Mouse (Mus musculus): ENCODE data around the gene Sec14l3. TPM values are rescaled to one million over a fixed set of nuclear protein-coding genes. Genes with fewer than 3 reads are reported as not detected.

Sec14l3 gene
- polyA plus RNA-seq, 1 experiment = not detected

- Histone ChIP-seq H3K27ac (ENCODE audit: insufficient read depth, low read depth, low read length) (no peak overlapping the region), H3K4me3 (ENCODE audit: insufficient read depth, low read length) (no peak overlapping the region), H3K4me1 (ENCODE audit: control insufficient read depth, insufficient read depth, low read length) (no peaks in the 10 kb centered on the region)
- TF ChIP-seq CTCF (IDR thresholded peaks at IDR 0.05; ENCODE audit: low read depth, low read length) (peak; percentile 79), POLR2A (IDR thresholded peaks at IDR 0.05; ENCODE audit: borderline replicate concordance, low read depth, low read length) (no peak)
Observed at GRCm38 (mm10) chr11:4053586-4053985, 11.1 kb upstream of the Sec14l3 start.

- H3K4me3 ChIP-seq (ENCODE audit: insufficient read depth, low read length) = no peak overlapping the region
- no peaks in the 10 kb centered on the region for H3K4me1 ChIP-seq (ENCODE audit: control insufficient read depth, insufficient read depth, low read length)
- H3K27ac ChIP-seq (ENCODE audit: insufficient read depth, low read depth, low read length) = no peak overlapping the region
- no peak for TF ChIP-seq POLR2A (IDR thresholded peaks at IDR 0.05; ENCODE audit: borderline replicate concordance, low read depth, low read length)
- TF ChIP-seq CTCF (IDR thresholded peaks at IDR 0.05; ENCODE audit: low read depth, low read length) = no peak
Observed at GRCm38 (mm10) chr11:4060866-4061575, 3.6 kb upstream of the Sec14l3 start.

GRCm38 (mm10) chr11:4062523-4062922 lies 2.1 kb upstream of the Sec14l3 start:
- TF ChIP-seq CTCF (IDR thresholded peaks at IDR 0.05; ENCODE audit: low read depth, low read length) (no peak), POLR2A (IDR thresholded peaks at IDR 0.05; ENCODE audit: borderline replicate concordance, low read depth, low read length) (no peak)
- Histone ChIP-seq H3K4me3 (ENCODE audit: insufficient read depth, low read length) (no peak overlapping the region), H3K4me1 (ENCODE audit: control insufficient read depth, insufficient read depth, low read length) (no peaks in the 10 kb centered on the region)

GRCm38 (mm10) chr11:4062981-4063380 lies 1.7 kb upstream of the Sec14l3 start:
- Histone ChIP-seq H3K4me3 (ENCODE audit: insufficient read depth, low read length) (no peak overlapping the region), H3K4me1 (ENCODE audit: control insufficient read depth, insufficient read depth, low read length) (no peaks in the 10 kb centered on the region), H3K27ac (ENCODE audit: insufficient read depth, low read depth, low read length) (no peak overlapping the region)
- TF ChIP-seq CTCF (IDR thresholded peaks at IDR 0.05; ENCODE audit: low read depth, low read length) (no peak), POLR2A (IDR thresholded peaks at IDR 0.05; ENCODE audit: borderline replicate concordance, low read depth, low read length) (no peak)

More at GRCm38 (mm10) chr11:4062523-4062922, 2.1 kb upstream of the Sec14l3 start:
- H3K27ac ChIP-seq (ENCODE audit: insufficient read depth, low read depth, low read length) = no peak overlapping the region

- no peak overlapping the region for H3K27ac ChIP-seq (ENCODE audit: insufficient read depth, low read depth, low read length)
- H3K4me3 ChIP-seq (ENCODE audit: insufficient read depth, low read length) = no peak overlapping the region
- no peaks in the 10 kb centered on the region for H3K4me1 ChIP-seq (ENCODE audit: control insufficient read depth, insufficient read depth, low read length)
- TF ChIP-seq POLR2A (IDR thresholded peaks at IDR 0.05; ENCODE audit: borderline replicate concordance, low read depth, low read length) (no peak), CTCF (IDR thresholded peaks at IDR 0.05; ENCODE audit: low read depth, low read length) (no peak)
Observed at GRCm38 (mm10) chr11:4069664-4070063, 5.0 kb downstream of the Sec14l3 start.

GRCm38 (mm10) chr11:4076633-4077032 lies 12.0 kb downstream of the Sec14l3 start:
- H3K27ac ChIP-seq (ENCODE audit: insufficient read depth, low read depth, low read length) = no peak overlapping the region
- H3K4me1 ChIP-seq (ENCODE audit: control insufficient read depth, insufficient read depth, low read length) = no peaks in the 10 kb centered on the region
- TF ChIP-seq CTCF (IDR thresholded peaks at IDR 0.05; ENCODE audit: low read depth, low read length) = no peak
- no peak for TF ChIP-seq POLR2A (IDR thresholded peaks at IDR 0.05; ENCODE audit: borderline replicate concordance, low read depth, low read length)
- no peak overlapping the region for H3K4me3 ChIP-seq (ENCODE audit: insufficient read depth, low read length)

GRCm38 (mm10) chr11:4078267-4078933 lies 13.8 kb downstream of the Sec14l3 start:
- TF ChIP-seq CTCF (IDR thresholded peaks at IDR 0.05; ENCODE audit: low read depth, low read length) (no peak), POLR2A (IDR thresholded peaks at IDR 0.05; ENCODE audit: borderline replicate concordance, low read depth, low read length) (no peak)
- Histone ChIP-seq H3K4me1 (ENCODE audit: control insufficient read depth, insufficient read depth, low read length) (no peaks in the 10 kb centered on the region), H3K4me3 (ENCODE audit: insufficient read depth, low read length) (no peak overlapping the region), H3K27ac (ENCODE audit: insufficient read depth, low read depth, low read length) (no peak overlapping the region)

- TF ChIP-seq CTCF (IDR thresholded peaks at IDR 0.05; ENCODE audit: low read depth, low read length) (peak; percentile 61; the same call in 1 of the 2 replicates), POLR2A (IDR thresholded peaks at IDR 0.05; ENCODE audit: borderline replicate concordance, low read depth, low read length) (no peak)
- H3K4me3 ChIP-seq (ENCODE audit: insufficient read depth, low read length) = no peak overlapping the region
- no peaks in the 10 kb centered on the region for H3K4me1 ChIP-seq (ENCODE audit: control insufficient read depth, insufficient read depth, low read length)
- H3K27ac ChIP-seq (ENCODE audit: insufficient read depth, low read depth, low read length) = no peak overlapping the region
Observed at GRCm38 (mm10) chr11:4080219-4080618, 15.6 kb downstream of the Sec14l3 start.

- Histone ChIP-seq H3K4me3 (ENCODE audit: insufficient read depth, low read length) (no peak overlapping the region), H3K27ac (ENCODE audit: insufficient read depth, low read depth, low read length) (no peak overlapping the region), H3K4me1 (ENCODE audit: control insufficient read depth, insufficient read depth, low read length) (no peaks in the 10 kb centered on the region)
- TF ChIP-seq POLR2A (IDR thresholded peaks at IDR 0.05; ENCODE audit: borderline replicate concordance, low read depth, low read length) = no peak
- TF ChIP-seq CTCF (IDR thresholded peaks at IDR 0.05; ENCODE audit: low read depth, low read length) = peak; percentile 50
Observed at GRCm38 (mm10) chr11:4083316-4084078, 18.9 kb downstream of the Sec14l3 start.
